Mouse (Mus musculus) limb, embryonic 15.5 days (tissue): ENCODE results near the gene Slc36a2. TPM values are rescaled to one million over a fixed set of nuclear protein-coding genes. Genes with fewer than 3 reads are reported as not detected.

ENCODE experiments used
- ATAC-seq: fragments of 200-750 bp; cut with Nextera tagmentation; 2 replicates; pipeline ENCODE4 v1.8.0; 2017; ENCODE audit warnings: low read depth, moderate TSS enrichment; ENCODE audit not compliant: insufficient number of reproducible peaks, low FRiP score, low TSS enrichment
- H3K27ac ChIP-seq: fragments of 300-500 bp; sonication (generic); 2 replicates; pipeline ENCODE4 v1.5.1; 2015; ENCODE audit warnings: moderate library complexity, mild to moderate bottlenecking, inconsistent platforms
- H3K27me3 ChIP-seq: fragments of 300-500 bp; sonication (generic); 2 replicates; pipeline ENCODE4 v1.6.1; 2015; ENCODE audit warnings: inconsistent platforms
- H3K36me3 ChIP-seq: fragments of 300-500 bp; sonication (generic); 2 replicates; pipeline ENCODE4 v1.6.1; 2015; ENCODE audit warnings: inconsistent platforms
- H3K4me1 ChIP-seq: fragments of 300-500 bp; sonication (generic); 2 replicates; pipeline ENCODE4 v1.6.1; 2015; ENCODE audit warnings: inconsistent platforms
- H3K4me2 ChIP-seq: fragments of 300-500 bp; sonication (generic); 2 replicates; pipeline ENCODE4 v1.6.1; 2015; ENCODE audit warnings: mild to moderate bottlenecking, inconsistent platforms
- H3K4me3 ChIP-seq: fragments of 300-500 bp; sonication (generic); 2 replicates; pipeline ENCODE4 v1.5.1; 2015; ENCODE audit warnings: mild to moderate bottlenecking, inconsistent platforms
- H3K9ac ChIP-seq: fragments of 300-500 bp; sonication (generic); 2 replicates; pipeline ENCODE4 v1.6.1; 2015; ENCODE audit warnings: inconsistent platforms
- H3K9me3 ChIP-seq: fragments of 300-500 bp; sonication (generic); 2 replicates; pipeline ENCODE4 v1.6.1; 2016; ENCODE audit warnings: inconsistent platforms
- WGBS: fragments of 180-500 bp; shearing (Covaris S2); methylation state at CpG from one replicate; pipeline ENCODE4 v1.1.7; 2015; 5-methylcytosine and 5-hydroxymethylcytosine counted together
- polyA plus RNA-seq: library from polyadenylated mRNA; unstranded; fragments of >200 nt; fragmentation: Nextera tagmentation; extraction: Ambion mirVana; gene quantifications from 2 replicates; pipeline ENCODE4 v1.2.1, GENCODE M21; 2015

Gene Slc36a2
- polyA plus RNA-seq = 2.1 and 3.6 TPM in 2 replicates

- 28% methylated on average over 10 of the region's 10 CpGs for WGBS
- Histone ChIP-seq H3K36me3 (no peaks in the 10 kb centered on the region), H3K4me2 (no peak within 1 kb of the TSS), H3K4me3 (no peak within 1 kb of the TSS), H3K9me3 (no peaks in the 10 kb centered on the region), H3K4me1 (peaks cover 4% of the 10 kb centered on the region; the same call in 1 of the 2 replicates), H3K27ac (no peak within 1 kb of the TSS), H3K27me3 (no peaks in the 10 kb centered on the region), H3K9ac (no peak within 1 kb of the TSS)
- no peak for ATAC-seq
These were observed at the start of gene Slc36a2 for GRCm38 (mm10) chr11:55184733-55185291. Gene Slc36a2, minus strand, starts transcription at chr11:55185077.

GRCm38 (mm10) chr11:55234288-55234687, 49.4 kb upstream of the Slc36a2 start:
- peaks cover 25% of the 10 kb centered on the region for H3K36me3 ChIP-seq
- 79% methylated on average over 7 of the region's 7 CpGs for WGBS

GRCm38 (mm10) chr11:55231034-55231433, 46.2 kb upstream of the Slc36a2 start:
- Histone ChIP-seq H3K9ac (no peak overlapping the region), H3K4me1 (no peaks in the 10 kb centered on the region), H3K36me3 (peaks cover 47% of the 10 kb centered on the region), H3K27ac (no peak overlapping the region), H3K9me3 (no peaks in the 10 kb centered on the region), H3K27me3 (no peaks in the 10 kb centered on the region), H3K4me3 (no peak overlapping the region), H3K4me2 (no peak overlapping the region)
- 86% methylated on average over 6 of the region's 6 CpGs for WGBS
- no peak for ATAC-seq

More at GRCm38 (mm10) chr11:55234288-55234687, 49.4 kb upstream of the Slc36a2 start:
- Histone ChIP-seq H3K4me2 (no peak overlapping the region), H3K9ac (no peak overlapping the region), H3K9me3 (no peaks in the 10 kb centered on the region), H3K4me3 (no peak overlapping the region), H3K27ac (no peak overlapping the region), H3K4me1 (no peaks in the 10 kb centered on the region), H3K27me3 (no peaks in the 10 kb centered on the region)
- ATAC-seq = no peak

GRCm38 (mm10) chr11:55221306-55221705, 36.4 kb upstream of the Slc36a2 start:
- H3K36me3 ChIP-seq = peaks cover 67% of the 10 kb centered on the region
- no peak for ATAC-seq

GRCm38 (mm10) chr11:55218473-55218872, 33.6 kb upstream of the Slc36a2 start:
- WGBS = 87% methylated on average over 3 of the region's 3 CpGs
- Histone ChIP-seq H3K4me2 (no peak overlapping the region), H3K27me3 (no peaks in the 10 kb centered on the region), H3K36me3 (peaks cover 47% of the 10 kb centered on the region), H3K9me3 (no peaks in the 10 kb centered on the region), H3K9ac (no peak overlapping the region), H3K4me3 (no peak overlapping the region), H3K27ac (no peak overlapping the region), H3K4me1 (no peaks in the 10 kb centered on the region)
- ATAC-seq = no peak

More at GRCm38 (mm10) chr11:55221306-55221705, 36.4 kb upstream of the Slc36a2 start:
- H3K9ac ChIP-seq = no peak overlapping the region
- no peaks in the 10 kb centered on the region for H3K4me1 ChIP-seq
- H3K9me3 ChIP-seq = no peaks in the 10 kb centered on the region
- WGBS = 89% methylated on average over 7 of the region's 7 CpGs
- no peak overlapping the region for H3K27ac ChIP-seq
- H3K27me3 ChIP-seq = no peaks in the 10 kb centered on the region
- no peak overlapping the region for H3K4me2 ChIP-seq
- H3K4me3 ChIP-seq = no peak overlapping the region

- 85% methylated on average over 7 of the region's 7 CpGs for WGBS
- H3K4me3 ChIP-seq = no peak overlapping the region
- H3K9me3 ChIP-seq = no peaks in the 10 kb centered on the region
- H3K27me3 ChIP-seq = no peaks in the 10 kb centered on the region
- no peak overlapping the region for H3K4me2 ChIP-seq
- ATAC-seq = no peak
- H3K27ac ChIP-seq = no peak overlapping the region
- peaks cover 41% of the 10 kb centered on the region for H3K36me3 ChIP-seq
- no peak overlapping the region for H3K9ac ChIP-seq
- no peaks in the 10 kb centered on the region for H3K4me1 ChIP-seq
These were observed 33.0 kb upstream of the Slc36a2 start for GRCm38 (mm10) chr11:55217880-55218279.

- Histone ChIP-seq H3K4me2 (no peak overlapping the region), H3K27me3 (no peaks in the 10 kb centered on the region), H3K9me3 (no peaks in the 10 kb centered on the region), H3K36me3 (peaks cover 38% of the 10 kb centered on the region), H3K4me1 (no peaks in the 10 kb centered on the region), H3K9ac (no peak overlapping the region), H3K27ac (no peak overlapping the region), H3K4me3 (no peak overlapping the region)
- 72% methylated on average over 4 of the region's 4 CpGs for WGBS
- no peak for ATAC-seq
These were observed 32.5 kb upstream of the Slc36a2 start for GRCm38 (mm10) chr11:55217418-55217817.

- H3K4me1 ChIP-seq = no peaks in the 10 kb centered on the region
- H3K4me2 ChIP-seq = no peak overlapping the region
- ATAC-seq = no peak
- no peaks in the 10 kb centered on the region for H3K27me3 ChIP-seq
- 85% methylated on average over 13 of the region's 13 CpGs for WGBS
- H3K4me3 ChIP-seq = no peak overlapping the region
- H3K9me3 ChIP-seq = no peaks in the 10 kb centered on the region
- H3K27ac ChIP-seq = no peak overlapping the region
- H3K9ac ChIP-seq = no peak overlapping the region
- peaks cover 37% of the 10 kb centered on the region for H3K36me3 ChIP-seq
These were observed 32.0 kb upstream of the Slc36a2 start for GRCm38 (mm10) chr11:55216830-55217229.

- no peak for ATAC-seq
- WGBS = 50% methylated on average over 3 of the region's 4 CpGs
- Histone ChIP-seq H3K36me3 (peaks cover 30% of the 10 kb centered on the region), H3K4me3 (no peak overlapping the region), H3K27me3 (no peaks in the 10 kb centered on the region), H3K9ac (no peak overlapping the region), H3K4me1 (no peaks in the 10 kb centered on the region), H3K9me3 (no peaks in the 10 kb centered on the region), H3K27ac (no peak overlapping the region), H3K4me2 (no peak overlapping the region)
These were observed 31.2 kb upstream of the Slc36a2 start for GRCm38 (mm10) chr11:55216061-55216460.

- Histone ChIP-seq H3K9ac (no peak overlapping the region), H3K4me3 (no peak overlapping the region), H3K9me3 (no peaks in the 10 kb centered on the region), H3K27me3 (no peaks in the 10 kb centered on the region), H3K4me2 (no peak overlapping the region), H3K36me3 (peaks cover 20% of the 10 kb centered on the region), H3K4me1 (peaks cover 1% of the 10 kb centered on the region; the same call in 1 of the 2 replicates), H3K27ac (no peak overlapping the region)
- ATAC-seq = no peak
- WGBS = 80% methylated on average over 3 of the region's 3 CpGs
These were observed 30.1 kb upstream of the Slc36a2 start for GRCm38 (mm10) chr11:55214978-55215377.

- H3K27ac ChIP-seq = no peak overlapping the region
- no peak overlapping the region for H3K4me3 ChIP-seq
- no peak for ATAC-seq
- H3K27me3 ChIP-seq = no peaks in the 10 kb centered on the region
- H3K9ac ChIP-seq = no peak overlapping the region
- no peak overlapping the region for H3K4me2 ChIP-seq
- no peaks in the 10 kb centered on the region for H3K9me3 ChIP-seq
- peaks cover 12% of the 10 kb centered on the region for H3K36me3 ChIP-seq
- WGBS = 71% methylated on average over 5 of the region's 5 CpGs
- peaks cover 5% of the 10 kb centered on the region; the same call in 1 of the 2 replicates for H3K4me1 ChIP-seq
These were observed 29.3 kb upstream of the Slc36a2 start for GRCm38 (mm10) chr11:55214161-55214560.

GRCm38 (mm10) chr11:55213518-55213917, 28.6 kb upstream of the Slc36a2 start:
- no peak overlapping the region for H3K27ac ChIP-seq
- H3K4me2 ChIP-seq = no peak overlapping the region
- peaks cover 5% of the 10 kb centered on the region for H3K4me1 ChIP-seq
- no peak overlapping the region for H3K9ac ChIP-seq
- 77% methylated on average over 4 of the region's 4 CpGs for WGBS
- 0 out of 2 replicates have a peak, but pooled peaks cover 8% of the 10 kb centered on the region for H3K36me3 ChIP-seq
- no peaks in the 10 kb centered on the region for H3K9me3 ChIP-seq
- H3K4me3 ChIP-seq = no peak overlapping the region
- ATAC-seq = no peak
- H3K27me3 ChIP-seq = no peaks in the 10 kb centered on the region
